Mouse (Mus musculus): ENCODE measurements around the gene Ascc1.

Ascc1 gene

DNA sequence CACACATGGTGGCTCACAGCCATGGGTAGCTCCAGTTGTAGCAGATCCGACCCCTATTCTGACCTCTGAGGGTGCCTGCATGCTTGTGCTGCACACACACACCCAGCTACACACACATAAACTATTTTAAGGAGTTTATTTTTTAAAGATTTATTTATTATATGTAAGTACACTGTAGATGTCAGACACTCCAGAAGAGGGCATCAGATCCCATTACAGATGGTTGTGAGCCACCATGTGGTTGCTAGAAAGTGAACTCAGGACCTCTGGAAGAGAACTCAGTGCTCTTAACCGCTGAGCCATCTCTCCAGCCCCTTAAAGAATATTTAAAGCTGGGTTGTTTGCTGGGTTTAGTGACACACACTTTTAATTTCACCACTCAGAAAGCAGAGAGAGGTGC is 16.7 kb downstream of the Ascc1 start:
- no peak for DNase-seq (ENCODE audit: low read depth)

- DNase-seq (ENCODE audit: low read depth), result no peak
Measured at GRCm38 (mm10) chr10:60023751-60024150, 21.1 kb downstream of the Ascc1 start.

GRCm38 (mm10) chr10:60026759-60027395 is 24.3 kb downstream of the Ascc1 start:
- no peak for DNase-seq (ENCODE audit: low read depth)

DNA sequence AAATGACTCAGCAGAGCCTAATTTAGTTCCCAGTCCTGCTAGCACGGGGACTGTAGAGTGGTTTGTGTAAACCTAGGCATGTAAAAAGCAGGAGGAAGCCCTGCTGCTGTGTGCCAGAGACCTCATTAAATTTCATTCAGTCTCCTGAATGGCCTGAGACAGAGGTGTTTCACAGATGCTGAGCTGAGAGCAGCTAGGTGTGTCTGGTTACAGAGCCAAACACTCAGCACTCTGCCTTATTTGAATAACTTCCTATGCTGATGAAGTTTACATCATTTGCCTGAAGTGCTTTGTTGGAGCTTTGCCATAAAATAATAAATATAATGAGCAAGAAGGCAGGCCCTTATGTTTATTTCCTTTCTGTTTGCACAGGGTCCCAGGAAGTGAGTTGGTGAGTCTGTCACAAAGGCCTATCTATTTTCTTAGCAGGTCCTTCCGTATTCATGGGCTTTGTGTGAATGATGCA is 25.0 kb downstream of the Ascc1 start:
- DNase-seq (ENCODE audit: low read depth), result peak; percentile 18

- peak; percentile 72 for DNase-seq (ENCODE audit: low read depth)
Measured at GRCm38 (mm10) chr10:60028181-60028580, 25.6 kb downstream of the Ascc1 start.

DNA sequence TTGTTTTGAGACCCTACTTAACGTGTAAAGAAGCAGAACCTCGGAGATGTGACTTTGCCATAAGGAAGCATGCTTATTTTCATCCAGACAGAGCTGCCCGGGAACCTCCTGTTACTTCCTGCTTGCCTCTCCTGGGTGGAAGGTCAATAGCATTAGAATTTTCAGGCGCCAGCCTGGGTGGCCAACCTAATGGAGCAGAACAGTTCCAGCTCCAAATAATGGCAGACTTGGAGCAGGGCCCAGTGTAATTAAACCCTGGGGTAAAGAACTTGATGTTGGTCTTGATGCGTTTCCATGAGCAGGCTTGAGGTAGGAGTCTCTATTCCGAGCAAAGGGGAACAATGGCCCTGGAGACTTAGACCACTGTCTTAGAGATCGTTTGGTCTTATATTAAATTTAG is 26.4 kb downstream of the Ascc1 start:
- peak; percentile 18 for DNase-seq (ENCODE audit: low read depth)

GRCm38 (mm10) chr10:60029387-60029786 is 26.8 kb downstream of the Ascc1 start:
- peak; percentile 46 for DNase-seq (ENCODE audit: low read depth)

DNA sequence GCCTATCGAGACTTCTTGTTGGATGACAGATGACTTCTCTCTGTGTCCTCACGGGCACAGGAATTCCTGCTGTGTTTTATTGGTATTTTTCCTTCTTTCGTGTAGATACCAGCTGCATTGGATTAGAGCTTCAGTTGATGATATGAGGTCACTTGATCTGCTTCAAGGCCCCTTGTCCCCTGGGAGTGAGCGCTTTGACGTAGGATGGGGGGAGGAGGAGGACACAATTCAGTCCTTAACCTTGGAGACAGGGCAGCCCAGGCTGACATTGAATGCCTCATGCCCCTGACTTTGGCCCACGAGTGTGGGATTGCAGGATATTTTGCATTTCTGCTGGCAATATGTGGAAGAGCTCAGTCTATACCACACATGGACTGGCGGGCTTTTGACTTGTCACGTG is 29.0 kb downstream of the Ascc1 start:
- DNase-seq (ENCODE audit: low read depth), result no peak

DNA sequence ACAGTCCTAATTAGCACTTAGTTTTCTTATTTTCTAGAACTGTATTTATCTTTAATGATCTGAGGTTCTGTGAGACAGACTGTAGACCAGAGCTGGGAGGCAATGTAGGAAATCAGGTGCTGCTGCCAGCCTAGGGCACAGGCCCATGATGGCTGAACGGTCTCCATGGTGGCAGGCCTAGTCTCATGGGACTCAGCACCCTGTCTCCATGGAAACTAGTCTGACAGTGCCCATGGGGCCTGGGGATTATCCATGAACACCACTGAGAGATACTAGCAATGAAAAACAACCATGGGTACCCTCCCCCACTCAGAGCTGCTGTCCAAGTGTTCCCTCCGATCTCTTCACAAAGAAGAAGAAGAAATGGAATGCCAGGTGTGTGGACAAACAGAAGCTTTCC is 29.4 kb downstream of the Ascc1 start:
- no peak for DNase-seq (ENCODE audit: low read depth)

GRCm38 (mm10) chr10:60032622-60033021 is 30.0 kb downstream of the Ascc1 start:
- no peak for DNase-seq (ENCODE audit: low read depth)

DNA sequence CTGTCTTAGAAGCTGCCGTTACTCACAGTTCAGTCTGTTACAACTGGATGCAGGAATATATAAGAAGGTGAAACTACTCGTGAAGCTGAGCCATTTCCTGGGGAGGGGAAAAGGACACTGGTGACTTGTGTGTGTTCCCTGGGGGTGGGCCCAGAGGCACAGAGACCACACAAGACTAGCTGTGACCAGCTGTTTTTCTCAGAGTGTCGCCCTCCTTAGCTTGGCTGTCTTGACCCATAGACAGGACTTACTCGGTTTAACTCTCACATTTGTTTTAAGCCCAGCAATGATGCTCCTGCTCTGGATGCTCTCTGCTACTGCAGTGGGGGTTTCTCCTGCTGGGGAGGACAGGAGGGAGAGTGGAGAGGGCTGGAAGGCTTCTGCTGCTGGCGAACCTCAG is 30.5 kb downstream of the Ascc1 start:
- no peak for DNase-seq (ENCODE audit: low read depth)

GRCm38 (mm10) chr10:60034621-60035020 is 32.0 kb downstream of the Ascc1 start:
- no peak for DNase-seq (ENCODE audit: low read depth)

DNA sequence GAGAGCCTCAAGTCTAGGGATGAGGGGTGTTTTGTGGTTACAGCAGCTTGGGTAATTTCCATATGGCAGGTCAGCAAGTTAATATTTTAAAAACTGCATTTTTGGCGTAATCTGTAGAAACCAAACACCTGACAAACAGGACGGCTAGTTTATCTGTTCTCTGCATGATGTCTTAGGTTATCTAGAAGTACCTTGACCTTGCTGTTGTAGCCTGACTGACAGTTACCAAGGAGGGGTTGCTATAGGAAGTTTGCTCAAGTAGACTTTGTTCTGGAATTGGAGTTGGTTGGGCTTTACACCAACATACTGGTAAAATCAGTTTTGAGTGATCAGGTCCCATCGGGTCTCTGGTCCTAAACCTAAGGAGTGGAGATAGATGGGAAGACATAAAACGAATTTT is 33.1 kb downstream of the Ascc1 start:
- DNase-seq (ENCODE audit: low read depth), result no peak

DNA sequence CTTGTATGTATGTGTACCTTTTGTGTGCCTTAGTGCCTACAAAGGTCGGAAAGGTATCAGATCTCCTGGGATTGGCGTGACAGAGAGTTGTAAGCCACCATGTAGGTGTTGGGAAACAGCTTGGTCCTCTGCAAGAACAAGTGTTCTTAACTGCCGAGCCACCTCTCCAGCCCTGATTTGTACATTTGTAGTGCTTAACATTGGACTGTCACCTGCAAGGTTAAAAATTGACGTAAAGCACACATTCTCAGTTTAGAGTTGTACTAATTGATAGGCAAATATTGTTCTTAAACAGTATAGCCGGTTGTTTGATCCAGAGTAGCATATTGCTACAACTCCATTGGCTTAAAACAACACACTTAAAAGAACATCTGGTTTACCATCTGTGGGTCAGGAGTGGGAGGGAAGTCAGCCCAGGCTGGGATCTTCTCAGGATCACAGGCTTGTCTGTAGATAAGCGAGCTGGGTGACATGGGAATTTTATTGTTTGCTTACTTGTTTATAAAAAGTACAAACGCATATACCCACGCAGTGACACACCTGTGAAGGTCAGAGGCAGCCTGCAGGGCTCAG is 39.8 kb downstream of the Ascc1 start:
- no peak for DNase-seq (ENCODE audit: low read depth)

GRCm38 (mm10) chr10:60046696-60047095 is 44.1 kb downstream of the Ascc1 start:
- DNase-seq (ENCODE audit: low read depth), result no peak

- DNase-seq (ENCODE audit: low read depth), result no peak
Measured at GRCm38 (mm10) chr10:60050581-60050980, 48.0 kb downstream of the Ascc1 start.

GRCm38 (mm10) chr10:60053073-60053472 is 50.5 kb downstream of the Ascc1 start:
- DNase-seq (ENCODE audit: low read depth), result no peak

DNA sequence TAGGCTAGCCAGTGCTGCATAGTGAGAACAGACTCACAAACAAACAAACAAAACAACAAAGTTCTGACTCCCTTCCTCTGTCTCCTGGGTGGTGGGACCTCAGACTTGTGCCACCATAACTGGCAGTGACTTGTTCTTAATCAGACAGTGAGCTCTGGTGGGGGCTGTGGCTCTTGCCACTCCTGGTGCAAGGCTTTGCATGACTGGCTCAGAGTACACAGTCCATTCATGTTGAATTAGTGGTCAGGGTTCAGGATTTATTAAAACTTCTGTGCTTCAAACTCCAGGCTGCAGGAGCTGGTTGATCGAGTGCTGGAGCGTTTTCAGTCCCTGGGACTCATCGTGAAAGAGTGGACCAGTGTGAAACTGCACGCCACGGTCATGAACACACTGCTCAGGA is 59.6 kb downstream of the Ascc1 start:
- DNase-seq (ENCODE audit: low read depth), result no peak

- no peak for DNase-seq (ENCODE audit: low read depth)
Measured at GRCm38 (mm10) chr10:60062931-60063330, 60.3 kb downstream of the Ascc1 start.

- peak; percentile 69 for DNase-seq (ENCODE audit: low read depth)
Measured at GRCm38 (mm10) chr10:60066524-60066923, 63.9 kb downstream of the Ascc1 start.

DNA sequence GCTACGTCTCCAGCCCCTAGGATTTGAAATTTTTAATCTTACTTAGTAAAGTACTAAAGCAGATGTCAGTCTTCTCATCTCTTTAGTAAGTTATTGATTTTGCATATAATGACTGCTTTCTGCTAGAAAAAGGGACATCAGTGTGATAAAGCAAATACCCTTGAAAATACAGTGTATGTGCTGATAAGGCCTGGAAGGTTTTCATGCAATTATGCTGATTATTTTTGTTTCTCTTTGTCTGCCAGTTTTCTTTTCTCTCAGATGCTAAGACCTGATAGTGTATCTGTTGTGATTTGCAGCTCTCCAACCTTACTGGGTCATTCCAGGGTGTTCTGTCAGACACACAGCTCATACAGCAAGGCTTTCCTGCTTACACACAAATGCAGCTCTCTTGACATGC is 72.6 kb downstream of the Ascc1 start:
- DNase-seq (ENCODE audit: low read depth), result no peak

DNA sequence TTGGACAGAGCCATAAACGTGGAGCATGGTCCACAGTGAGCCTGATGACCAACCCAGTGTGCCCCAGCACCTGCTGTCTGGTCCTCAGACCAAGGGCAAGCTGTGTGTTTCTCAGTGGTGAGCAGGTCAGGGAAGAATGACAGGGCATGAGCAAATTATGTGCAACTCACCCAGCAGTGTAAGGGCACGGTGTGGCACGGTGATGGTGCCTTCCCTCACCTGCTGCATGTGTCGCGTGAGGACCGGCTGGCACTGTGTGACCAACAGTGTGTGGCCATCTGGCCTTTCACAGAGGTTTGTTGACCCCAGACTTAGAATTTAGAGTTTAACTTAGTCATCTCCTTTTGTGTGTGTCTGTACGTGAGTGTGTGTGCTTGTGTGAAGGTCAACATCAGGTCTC is 74.6 kb downstream of the Ascc1 start:
- no peak for DNase-seq (ENCODE audit: low read depth)

DNA sequence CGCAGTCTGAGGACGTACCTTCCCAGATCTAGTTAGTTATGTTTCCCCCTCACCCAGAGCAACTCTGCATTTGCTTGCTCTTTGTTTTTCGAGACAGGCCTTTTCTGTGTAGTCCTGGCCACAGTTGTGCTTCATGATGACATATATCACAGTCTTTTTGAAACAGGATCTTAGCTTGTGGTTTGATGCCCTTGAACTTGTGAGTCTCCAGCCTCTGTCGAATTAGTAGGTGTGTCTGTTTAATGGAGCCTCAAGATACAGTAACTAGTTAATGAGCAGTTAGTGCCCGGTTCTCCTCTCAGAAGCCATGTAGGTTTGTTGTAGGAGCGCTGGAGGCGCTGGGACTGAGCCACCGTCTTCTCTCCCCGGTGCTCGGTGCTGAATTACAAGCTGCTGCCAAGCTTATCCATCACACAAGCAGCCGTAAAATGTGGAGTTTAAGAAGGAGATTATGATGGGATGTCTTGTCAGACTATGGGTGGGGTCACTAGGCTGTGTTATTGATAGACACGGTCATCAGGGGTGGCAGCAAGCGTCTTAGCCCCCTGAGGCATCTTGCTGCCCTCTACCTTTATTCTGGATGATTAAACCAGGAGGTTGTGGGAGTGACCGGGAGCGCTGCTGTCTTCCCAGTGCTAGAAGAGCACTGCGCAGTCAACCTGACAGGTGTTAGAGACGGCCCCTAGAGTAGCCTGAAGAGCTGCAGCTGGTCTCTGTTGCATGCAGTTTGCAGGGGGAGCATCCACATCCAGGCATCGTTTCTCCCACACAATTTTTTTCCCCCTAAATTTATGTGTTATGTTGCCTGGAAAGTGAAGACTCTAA is 75.3 kb downstream of the Ascc1 start:
- peak; percentile 32 for DNase-seq (ENCODE audit: low read depth)
